Mouse (Mus musculus) embryonic facial prominence, embryonic 12.5 days (tissue): ENCODE results near the gene Ahcyl2. TPM values are rescaled to one million over a fixed set of nuclear protein-coding genes. Genes with fewer than 3 reads are reported as not detected.
"Not testable (repeated sequence)": the region's sequence is repeated elsewhere in the genome, so short reads cannot be mapped to it uniquely, and the experiment has no call there.

Experiments
- ATAC-seq: fragments of 200-750 bp; cut with Nextera tagmentation; 2 replicates; pipeline ENCODE4 v1.8.0; 2017; ENCODE audit not compliant: insufficient number of reproducible peaks, insufficient read depth, low FRiP score, low TSS enrichment
- H3K27ac ChIP-seq: fragments of 300-500 bp; sonication (generic); 2 replicates; pipeline ENCODE4 v1.5.1; 2016; ENCODE audit warnings: mild to moderate bottlenecking
- H3K27me3 ChIP-seq: fragments of 300-500 bp; sonication (generic); 2 replicates; pipeline ENCODE4 v1.6.1; 2016; ENCODE audit warnings: mild to moderate bottlenecking, moderate library complexity
- H3K36me3 ChIP-seq: fragments of 300-500 bp; sonication (generic); 2 replicates; pipeline ENCODE4 v1.6.1; 2016; ENCODE audit warnings: mild to moderate bottlenecking
- H3K4me1 ChIP-seq: fragments of 300-500 bp; sonication (generic); 2 replicates; pipeline ENCODE4 v1.6.1; 2016
- H3K4me2 ChIP-seq: fragments of 300-500 bp; sonication (generic); replicated peaks from 2 replicates; pipeline ENCODE4 v1.6.1; 2016; ENCODE audit warnings: mild to moderate bottlenecking, moderate library complexity
- H3K4me3 ChIP-seq: fragments of 300-500 bp; sonication (generic); 2 replicates; pipeline ENCODE4 v1.5.1; 2016; ENCODE audit warnings: mild to moderate bottlenecking
- H3K9ac ChIP-seq: fragments of 300-500 bp; sonication (generic); 2 replicates; pipeline ENCODE4 v1.6.1; 2016; ENCODE audit warnings: mild to moderate bottlenecking, moderate library complexity
- H3K9me3 ChIP-seq: fragments of 300-500 bp; sonication (generic); 2 replicates; pipeline ENCODE4 v1.6.1; 2016; ENCODE audit warnings: mild to moderate bottlenecking, moderate library complexity
- WGBS: fragments of 180-500 bp; shearing (Covaris S2); methylation state at CpG from one replicate; pipeline ENCODE4 v1.1.7; 2016; 5-methylcytosine and 5-hydroxymethylcytosine counted together
- polyA plus RNA-seq: library from polyadenylated mRNA; unstranded; fragments of >200 nt; fragmentation: Nextera tagmentation; extraction: Ambion mirVana; gene quantifications from 2 replicates; pipeline ENCODE4 v1.2.1, GENCODE M21; 2016

The Ahcyl2 gene
- polyA plus RNA-seq, 1 experiment from 2014 or later = 20.5 TPM

DNA sequence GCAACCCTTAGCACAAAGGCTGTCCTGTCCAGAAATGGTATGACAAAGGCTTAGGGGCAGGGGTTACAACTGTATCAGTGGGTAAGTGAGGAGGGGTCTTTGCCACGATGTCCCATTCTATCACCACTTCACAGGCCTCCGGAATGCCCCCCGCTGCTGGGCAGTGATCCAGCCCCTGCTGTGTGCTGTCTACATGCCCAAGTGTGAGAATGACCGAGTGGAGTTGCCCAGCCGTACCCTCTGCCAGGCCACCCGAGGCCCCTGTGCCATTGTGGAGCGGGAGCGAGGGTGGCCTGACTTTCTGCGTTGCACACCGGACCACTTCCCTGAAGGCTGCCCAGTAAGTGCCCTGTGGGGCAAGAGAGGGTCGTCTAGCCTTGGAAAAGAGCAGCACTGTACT lies 14.5 kb upstream of the Ahcyl2 start:
- H3K36me3 ChIP-seq = peaks cover 51% of the 10 kb centered on the region
- H3K27me3 ChIP-seq = no peaks in the 10 kb centered on the region
- no peak overlapping the region for H3K27ac ChIP-seq
- H3K4me3 ChIP-seq = no peak overlapping the region
- no peaks in the 10 kb centered on the region for H3K4me1 ChIP-seq
- H3K4me2 ChIP-seq = no peak overlapping the region
- ATAC-seq = no peak
- H3K9me3 ChIP-seq = peaks cover 2% of the 10 kb centered on the region
- 94% methylated on average over 11 of the region's 11 CpGs for WGBS
- no peak overlapping the region for H3K9ac ChIP-seq

DNA sequence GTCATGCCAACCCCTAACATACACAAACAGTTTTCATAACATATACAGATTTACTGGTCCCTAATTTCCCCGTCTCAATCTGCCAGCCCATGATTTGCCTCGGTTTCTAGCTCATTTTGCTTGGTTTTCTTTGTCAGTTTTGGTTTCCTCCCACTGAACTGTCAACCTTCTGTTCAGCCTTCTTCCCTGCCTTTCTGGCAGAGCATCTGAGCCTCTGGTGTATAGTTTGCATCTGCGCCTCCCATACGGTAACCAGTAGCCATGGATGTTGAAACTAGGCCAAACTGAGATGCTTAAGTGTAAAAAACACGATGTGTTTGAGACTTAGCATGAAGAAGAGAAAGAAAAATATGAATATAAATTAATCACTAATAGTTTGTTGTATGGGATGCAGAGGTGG lies 11.8 kb upstream of the Ahcyl2 start:
- no peak overlapping the region for H3K27ac ChIP-seq
- no peaks in the 10 kb centered on the region for H3K9me3 ChIP-seq
- H3K27me3 ChIP-seq = no peaks in the 10 kb centered on the region
- 86% methylated on average over 5 of the region's 5 CpGs for WGBS
- H3K36me3 ChIP-seq = peaks cover 70% of the 10 kb centered on the region
- no peak overlapping the region for H3K4me3 ChIP-seq
- H3K4me1 ChIP-seq = no peaks in the 10 kb centered on the region
- H3K4me2 ChIP-seq = no peak overlapping the region
- H3K9ac ChIP-seq = no peak overlapping the region
- no peak for ATAC-seq

DNA sequence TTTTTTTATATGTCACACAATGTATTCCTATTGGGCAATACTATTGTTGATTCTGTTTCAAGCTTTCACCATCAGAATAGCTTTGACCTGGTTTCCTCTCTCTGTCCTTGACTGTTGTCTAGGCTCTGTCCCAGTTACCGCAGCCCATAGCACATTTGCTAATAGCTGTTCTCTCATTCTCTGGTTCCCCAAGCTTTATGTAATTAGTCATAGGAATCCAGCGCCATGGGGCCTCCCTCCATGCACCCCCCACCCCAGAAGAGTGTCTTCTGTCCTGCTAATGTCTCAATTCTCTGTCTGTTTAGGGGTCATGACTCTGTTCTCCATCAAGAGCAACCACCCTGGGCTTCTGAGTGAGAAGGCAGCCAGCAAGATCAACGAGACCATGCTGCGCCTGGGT lies 11.3 kb upstream of the Ahcyl2 start:
- no peaks in the 10 kb centered on the region for H3K9me3 ChIP-seq
- 91% methylated on average over 4 of the region's 4 CpGs for WGBS
- H3K36me3 ChIP-seq = peaks cover 73% of the 10 kb centered on the region
- H3K27ac ChIP-seq = no peak overlapping the region
- H3K4me1 ChIP-seq = no peaks in the 10 kb centered on the region
- no peaks in the 10 kb centered on the region for H3K27me3 ChIP-seq
- H3K4me3 ChIP-seq = no peak overlapping the region
- no peak for ATAC-seq
- H3K4me2 ChIP-seq = no peak overlapping the region
- H3K9ac ChIP-seq = no peak overlapping the region

DNA sequence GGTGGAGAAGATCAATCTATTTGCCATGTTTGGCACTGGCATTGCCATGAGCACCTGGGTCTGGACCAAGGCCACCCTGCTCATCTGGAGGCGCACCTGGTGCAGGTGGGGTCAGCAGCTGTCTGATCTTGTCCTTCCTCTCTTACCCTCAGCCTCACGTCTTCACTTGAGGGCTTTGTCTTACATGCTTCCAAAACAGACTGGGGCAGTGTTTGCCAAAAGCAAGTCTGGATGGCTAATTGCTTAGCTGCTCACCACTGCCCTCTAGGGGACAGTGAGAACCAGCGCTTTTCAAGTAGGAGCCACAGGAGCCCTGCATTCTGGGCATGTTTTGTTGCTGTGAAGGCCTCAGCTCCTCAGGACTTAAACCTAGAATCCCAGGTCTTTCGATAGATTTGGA lies 9.4 kb upstream of the Ahcyl2 start:
- Histone ChIP-seq H3K4me1 (no peaks in the 10 kb centered on the region), H3K9me3 (no peaks in the 10 kb centered on the region), H3K4me3 (no peak overlapping the region), H3K4me2 (no peak overlapping the region), H3K9ac (no peak overlapping the region), H3K36me3 (peaks cover 73% of the 10 kb centered on the region), H3K27ac (no peak overlapping the region), H3K27me3 (no peaks in the 10 kb centered on the region)
- no peak for ATAC-seq
- WGBS = 43% methylated on average over 4 of the region's 4 CpGs

DNA sequence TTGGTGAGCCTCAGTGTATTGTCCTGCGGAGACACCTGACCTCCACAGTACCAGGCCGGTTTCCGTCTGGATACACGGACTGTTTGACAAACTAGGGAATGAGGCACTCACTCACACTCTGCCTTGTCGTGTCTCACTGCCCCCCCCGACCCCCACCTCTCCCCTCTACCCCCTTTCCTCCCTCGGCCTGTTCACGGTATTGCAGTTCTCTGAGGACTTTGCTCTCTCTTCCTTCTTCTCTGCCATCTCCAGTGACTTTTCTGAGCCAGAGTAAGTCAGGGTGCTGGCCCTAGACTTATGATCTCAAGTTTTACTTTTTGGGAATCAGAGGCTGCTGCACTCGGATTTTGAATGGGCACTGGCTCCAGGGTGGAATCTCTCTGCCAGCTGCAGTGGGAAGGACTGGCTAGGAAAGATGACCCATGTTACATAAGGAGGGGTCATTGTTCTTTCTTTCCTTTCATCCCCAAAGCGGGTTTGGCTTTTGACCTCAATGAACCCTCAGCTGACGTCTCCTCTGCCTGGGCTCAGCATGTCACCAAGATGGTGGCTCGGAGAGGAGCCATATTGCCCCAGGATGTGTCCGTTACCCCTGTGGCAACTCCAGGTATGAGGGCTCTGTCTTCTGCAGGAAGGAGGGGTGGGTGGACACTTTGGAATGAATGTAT lies 8.7 kb upstream of the Ahcyl2 start:
- 84% methylated on average over 13 of the region's 13 CpGs for WGBS
- Histone ChIP-seq H3K9me3 (no peaks in the 10 kb centered on the region), H3K4me2 (no peak overlapping the region), H3K4me3 (no peak overlapping the region), H3K27ac (no peak overlapping the region), H3K36me3 (peaks cover 65% of the 10 kb centered on the region), H3K27me3 (no peaks in the 10 kb centered on the region), H3K4me1 (no peaks in the 10 kb centered on the region), H3K9ac (no peak overlapping the region)
- no peak for ATAC-seq

DNA sequence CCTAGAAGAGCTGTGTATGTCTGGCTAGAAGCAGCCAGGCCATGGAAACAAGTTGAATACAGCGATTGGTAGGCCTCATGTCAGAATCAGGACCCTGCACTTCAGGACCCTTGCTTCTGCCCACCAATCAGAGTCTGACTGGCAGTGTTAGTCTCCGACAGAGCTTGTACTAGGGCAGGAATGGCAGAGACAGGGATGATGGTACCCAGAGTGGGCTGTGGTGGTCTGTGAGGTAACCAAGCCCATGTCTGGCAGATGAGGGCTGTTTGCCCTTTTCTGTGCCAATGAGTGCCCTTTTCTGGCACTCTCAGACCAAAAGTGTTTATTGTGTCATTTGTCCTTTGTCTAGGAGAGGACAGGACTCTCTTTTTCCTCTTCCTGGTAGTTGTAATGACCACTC lies 7.4 kb upstream of the Ahcyl2 start:
- peaks cover 53% of the 10 kb centered on the region for H3K36me3 ChIP-seq
- H3K4me3 ChIP-seq, H3K9ac ChIP-seq, H3K4me1 ChIP-seq, H3K4me2 ChIP-seq, H3K9me3 ChIP-seq, ATAC-seq, H3K27ac ChIP-seq, H3K27me3 ChIP-seq: not testable (repeated sequence)
- WGBS = 97% methylated on average over 2 of the region's 2 CpGs

DNA sequence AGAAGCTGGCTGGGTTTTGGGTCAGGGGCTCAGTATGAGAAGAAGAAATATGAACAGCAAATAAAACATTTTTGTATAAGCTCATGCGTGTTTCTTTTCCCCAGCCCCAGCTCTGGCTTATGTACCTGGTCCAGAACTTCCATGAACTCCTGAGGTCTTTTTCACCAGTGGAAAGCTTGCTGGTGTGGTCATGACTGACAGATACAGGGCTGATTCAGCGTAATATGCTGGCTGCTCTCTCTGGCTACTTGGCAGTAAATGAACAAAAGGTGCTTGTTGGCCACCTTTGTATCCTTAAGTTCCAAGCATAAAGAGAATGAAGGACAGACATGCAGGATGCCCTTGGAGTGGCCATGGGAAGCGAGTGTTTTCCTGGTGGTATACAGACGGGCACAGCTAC lies 6.5 kb upstream of the Ahcyl2 start:
- H3K36me3 ChIP-seq = peaks cover 46% of the 10 kb centered on the region
- no peak for ATAC-seq
- no peak overlapping the region for H3K27ac ChIP-seq
- H3K4me1 ChIP-seq = no peaks in the 10 kb centered on the region
- no peak overlapping the region for H3K4me3 ChIP-seq
- no peaks in the 10 kb centered on the region for H3K9me3 ChIP-seq
- WGBS = 88% methylated on average over 4 of the region's 4 CpGs
- no peak overlapping the region for H3K9ac ChIP-seq
- no peak overlapping the region for H3K4me2 ChIP-seq
- H3K27me3 ChIP-seq = no peaks in the 10 kb centered on the region

DNA sequence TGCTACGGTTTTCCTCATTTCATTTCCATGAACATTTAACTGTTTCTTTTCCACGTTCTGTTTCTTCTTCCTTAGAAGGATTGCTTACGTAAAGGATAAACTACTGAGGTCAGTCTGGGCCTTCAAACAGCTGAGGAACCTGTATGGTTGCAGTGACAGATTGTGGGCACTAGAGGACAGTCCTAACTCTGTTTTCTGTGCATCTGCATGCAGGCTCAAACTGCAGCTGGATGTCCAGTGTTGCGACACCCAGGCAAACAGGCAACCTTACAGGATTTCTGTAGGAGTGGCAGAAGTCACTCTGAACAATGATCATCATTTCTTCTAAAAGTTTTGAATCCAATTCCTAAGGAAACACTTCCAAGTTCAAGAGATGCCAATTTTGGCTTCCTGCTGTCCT lies 5.3 kb upstream of the Ahcyl2 start:
- 69% methylated on average over 4 of the region's 4 CpGs for WGBS
- Histone ChIP-seq H3K4me1 (no peaks in the 10 kb centered on the region), H3K4me3 (no peak overlapping the region), H3K27me3 (no peaks in the 10 kb centered on the region), H3K9me3 (no peaks in the 10 kb centered on the region), H3K9ac (no peak overlapping the region), H3K4me2 (no peak overlapping the region), H3K36me3 (peaks cover 34% of the 10 kb centered on the region), H3K27ac (no peak overlapping the region)
- ATAC-seq = no peak

DNA sequence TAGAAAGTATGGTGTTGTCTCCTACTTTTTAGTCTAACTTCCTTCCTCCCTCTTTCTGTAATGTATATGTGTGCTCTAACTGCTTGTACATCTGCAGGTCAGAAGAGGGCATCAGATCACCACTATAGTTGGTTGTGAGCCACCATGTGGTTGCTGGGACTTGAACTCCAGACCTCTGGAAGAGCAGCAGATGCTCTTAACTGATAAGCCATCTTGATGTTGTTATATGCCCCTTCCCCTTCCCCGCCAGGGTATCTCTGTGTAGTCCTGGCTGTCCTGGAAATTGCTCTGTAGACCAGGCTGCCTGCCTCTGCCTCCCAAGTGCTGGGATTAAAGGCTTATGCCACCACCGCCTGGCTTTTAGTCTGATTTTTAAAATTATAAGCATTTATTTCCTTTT lies 937 bp upstream of the Ahcyl2 start:
- Histone ChIP-seq H3K4me2 (no peak overlapping the region), H3K27ac (no peak overlapping the region), H3K9ac (no peak overlapping the region), H3K4me1 (0 out of 2 replicates have a peak, but pooled peaks cover 9% of the 10 kb centered on the region), H3K27me3 (no peaks in the 10 kb centered on the region), H3K9me3 (no peaks in the 10 kb centered on the region), H3K4me3 (no peak overlapping the region), H3K36me3 (no peaks in the 10 kb centered on the region)
- ATAC-seq = no peak
- WGBS = 79% methylated on average over 2 of the region's 2 CpGs

DNA sequence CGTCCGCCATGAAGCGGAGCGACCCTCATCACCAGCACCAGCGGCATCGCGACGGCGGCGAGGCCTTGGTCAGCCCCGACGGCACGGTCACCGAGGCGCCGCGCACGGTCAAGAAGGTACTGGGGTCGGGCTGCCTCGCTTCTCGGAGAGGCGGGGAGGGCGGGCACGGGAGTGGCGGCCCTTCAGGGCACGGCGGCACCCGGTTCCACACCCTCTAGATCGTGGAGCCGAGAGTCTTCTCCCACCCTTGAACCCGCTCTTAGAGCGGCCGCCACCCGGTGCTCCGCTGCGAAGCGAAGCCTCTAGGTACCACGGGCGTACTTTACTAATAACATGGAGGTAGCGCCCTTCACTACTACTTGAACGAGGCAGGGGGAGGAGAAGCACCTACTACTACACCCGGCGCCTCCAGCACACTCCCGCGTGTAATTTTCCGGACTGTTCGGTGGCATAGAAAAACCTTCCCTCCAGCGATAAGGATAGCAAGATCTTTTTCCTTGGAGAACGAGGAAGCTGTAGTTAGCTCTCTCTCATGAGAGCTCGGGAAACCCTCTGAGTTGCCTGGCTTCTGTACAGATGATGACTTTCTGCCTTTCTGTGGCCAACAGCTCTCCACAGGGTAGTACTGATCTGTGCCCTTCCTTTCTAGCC lies 1.1 kb downstream of the Ahcyl2 start:
- Histone ChIP-seq H3K4me2 (peak overlapping the region; percentile 60), H3K27ac (peak overlapping the region; percentile 83), H3K27me3 (no peaks in the 10 kb centered on the region), H3K9me3 (no peaks in the 10 kb centered on the region), H3K4me3 (peak overlapping the region; percentile 68), H3K4me1 (0 out of 2 replicates have a peak, but pooled peaks cover 9% of the 10 kb centered on the region), H3K9ac (peak overlapping the region; percentile 73), H3K36me3 (no peaks in the 10 kb centered on the region)
- ATAC-seq = peak; percentile 49
- 1% methylated on average over 50 of the region's 50 CpGs for WGBS

DNA sequence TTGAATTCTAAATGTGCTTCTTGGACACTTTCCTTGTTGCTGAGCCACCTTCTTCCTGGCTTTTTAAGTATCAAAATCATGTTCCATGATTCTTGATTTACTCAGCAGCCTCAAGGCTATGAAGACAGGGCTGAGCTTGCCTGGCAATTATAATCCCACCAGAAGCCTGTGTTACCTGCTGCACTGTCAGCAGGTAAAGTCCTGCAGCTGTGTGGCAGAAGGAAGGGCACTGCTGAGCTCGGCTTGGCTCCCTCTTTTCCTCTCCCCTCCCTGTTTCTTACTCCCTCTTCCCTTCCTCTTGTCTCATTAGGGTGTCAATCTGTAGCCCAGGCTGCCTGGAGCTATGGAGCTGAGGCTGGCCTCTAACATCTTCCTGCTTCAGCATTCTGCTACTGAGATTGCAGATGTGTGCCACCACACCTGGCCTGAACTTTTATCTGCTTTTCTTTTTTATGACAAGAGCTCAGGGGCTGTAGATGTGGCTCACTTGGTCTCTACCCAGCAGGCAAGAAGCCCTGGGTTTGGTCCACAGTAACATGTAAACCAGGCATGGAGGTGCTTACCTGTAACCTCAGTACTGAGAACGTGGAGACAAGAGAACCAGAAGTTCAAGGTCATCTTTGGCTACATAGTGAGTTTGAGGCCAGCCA lies 3.0 kb downstream of the Ahcyl2 start:
- ATAC-seq = no peak
- Histone ChIP-seq H3K36me3 (no peaks in the 10 kb centered on the region), H3K9me3 (no peaks in the 10 kb centered on the region), H3K4me3 (no peak overlapping the region), H3K27me3 (no peaks in the 10 kb centered on the region), H3K4me1 (0 out of 2 replicates have a peak, but pooled peaks cover 12% of the 10 kb centered on the region), H3K4me2 (no peak overlapping the region), H3K27ac (no peak overlapping the region), H3K9ac (no peak overlapping the region)
- 37% methylated on average over 2 of the region's 2 CpGs for WGBS

DNA sequence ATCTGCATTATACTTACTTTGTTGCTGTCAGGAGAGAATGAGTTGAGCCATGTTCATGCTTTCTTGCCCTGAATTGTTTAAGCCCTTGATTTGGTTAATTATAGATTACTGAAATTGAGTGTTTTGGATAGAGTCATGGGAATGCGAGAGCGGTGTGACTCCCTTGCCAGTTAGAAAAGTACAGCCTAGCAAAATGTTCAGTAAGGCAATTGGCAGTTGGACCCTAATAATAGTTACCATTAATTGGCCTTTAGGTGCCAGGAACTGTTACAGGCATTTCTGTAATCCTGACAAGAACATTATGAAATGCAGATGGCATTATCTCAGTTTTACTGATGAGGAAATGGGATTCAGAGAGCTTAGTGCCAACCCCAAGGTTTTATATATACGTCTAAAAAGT lies 4.4 kb downstream of the Ahcyl2 start:
- no peak overlapping the region for H3K9ac ChIP-seq
- no peaks in the 10 kb centered on the region for H3K36me3 ChIP-seq
- H3K27me3 ChIP-seq = no peaks in the 10 kb centered on the region
- no peaks in the 10 kb centered on the region for H3K9me3 ChIP-seq
- 76% methylated on average over 3 of the region's 3 CpGs for WGBS
- ATAC-seq = no peak
- H3K4me1 ChIP-seq = 0 out of 2 replicates have a peak, but pooled peaks cover 12% of the 10 kb centered on the region
- H3K4me2 ChIP-seq = no peak overlapping the region
- no peak overlapping the region for H3K27ac ChIP-seq
- no peak overlapping the region for H3K4me3 ChIP-seq
